Mouse (Mus musculus) intestine, postnatal 0 days (tissue): Measurements from ENCODE around the gene Stac2. TPM values are rescaled to one million over a fixed set of nuclear protein-coding genes. Genes with fewer than 3 reads are reported as not detected.

ENCODE experiments used
- ATAC-seq: fragments of 200-750 bp; cut with Nextera tagmentation; 2 replicates; pipeline ENCODE4 v1.8.0; 2017; ENCODE audit warnings: mild to moderate bottlenecking, moderate TSS enrichment, moderate library complexity
- H3K27ac ChIP-seq: fragments of 300-500 bp; sonication (generic); 2 replicates; pipeline ENCODE4 v1.5.1; 2014; ENCODE audit warnings: mild to moderate bottlenecking, low read depth, low read length, moderate library complexity
- H3K27me3 ChIP-seq: fragments of 300-500 bp; sonication (generic); replicated peaks from 2 replicates; pipeline ENCODE4 v1.6.1; 2014; ENCODE audit warnings: low read length, mixed read lengths; ENCODE audit not compliant: control insufficient read depth, insufficient read depth
- H3K36me3 ChIP-seq: fragments of 300-500 bp; sonication (generic); 2 replicates; pipeline ENCODE4 v1.6.1; 2014; ENCODE audit warnings: mild to moderate bottlenecking, moderate library complexity; ENCODE audit not compliant: control insufficient read depth, insufficient read depth
- H3K4me1 ChIP-seq: fragments of 300-500 bp; sonication (generic); replicated peaks from 2 replicates; pipeline ENCODE4 v1.6.1; 2014; ENCODE audit warnings: antibody characterized with exemption, low read length, mixed read lengths; ENCODE audit not compliant: control insufficient read depth, insufficient read depth
- H3K4me2 ChIP-seq: fragments of 300-500 bp; sonication (generic); replicated peaks from 2 replicates; pipeline ENCODE4 v1.6.1; 2014; ENCODE audit warnings: low read depth, mild to moderate bottlenecking, moderate library complexity
- H3K4me3 ChIP-seq: fragments of 300-500 bp; sonication (generic); 2 replicates; pipeline ENCODE4 v1.5.1; 2014; ENCODE audit warnings: low read depth, low read length
- H3K9ac ChIP-seq: fragments of 300-500 bp; sonication (generic); 2 replicates; pipeline ENCODE4 v1.6.1; 2014; ENCODE audit warnings: mild to moderate bottlenecking, low read depth, low read length
- H3K9me3 ChIP-seq: fragments of 300-500 bp; sonication (generic); 2 replicates; pipeline ENCODE4 v1.6.1; 2016; ENCODE audit warnings: mixed run types; ENCODE audit not compliant: control insufficient read depth
- CTCF ChIP-seq: sonication (generic); IDR thresholded peaks from 2 replicates; pipeline ENCODE4 v1.5.1; 2016; ENCODE audit warnings: low read depth, mild to moderate bottlenecking, control low read depth, antibody characterized with exemption, moderate library complexity
- WGBS: fragments of 180-500 bp; shearing (Covaris S2); extraction: QIAGEN DNeasy Blood & Tissue Kit; methylation state at CpG from one replicate; pipeline ENCODE4 v1.1.7; 2014; 5-methylcytosine and 5-hydroxymethylcytosine counted together
- polyA plus RNA-seq: library from polyadenylated mRNA; unstranded; fragments of >200 nt; fragmentation: Nextera tagmentation; extraction: Ambion mirVana; gene quantifications from 2 replicates; pipeline ENCODE4 v1.2.1, GENCODE M21; 2015

Stac2 gene
- polyA plus RNA-seq, 1 experiment from 2014 or later = 0.13 TPM

DNA sequence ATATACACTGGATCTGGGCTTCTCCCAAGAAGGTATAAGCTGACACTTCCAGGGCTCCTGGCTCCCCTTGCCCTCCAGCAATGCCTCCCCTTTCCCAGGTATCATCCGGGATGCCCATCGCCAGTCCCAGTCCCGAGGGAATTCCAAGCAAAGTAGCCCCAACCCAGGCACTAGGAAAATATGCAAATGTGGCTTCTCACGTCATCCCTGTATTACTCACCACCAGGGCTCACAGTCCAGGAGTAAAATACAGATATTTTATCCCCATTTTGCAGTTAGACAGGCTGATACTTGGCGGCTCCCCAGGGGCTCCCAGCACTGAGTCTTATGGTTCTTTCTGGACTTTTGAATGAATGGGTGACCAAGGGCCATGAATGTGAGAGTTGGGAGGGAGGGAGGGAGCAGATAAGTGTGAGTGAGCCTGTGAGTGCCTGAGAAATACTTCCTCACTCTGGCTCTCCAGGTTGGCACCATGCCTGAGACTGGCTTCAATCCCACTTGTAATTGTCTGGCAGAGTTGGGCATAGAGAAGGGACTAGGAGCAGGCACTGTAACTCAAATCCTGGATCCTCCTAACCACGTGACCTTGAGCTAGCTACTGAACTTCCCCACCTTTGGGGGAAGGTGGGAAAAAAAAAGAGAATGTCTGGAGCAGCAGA, 8.8 kb upstream of the Stac2 start:
- Histone ChIP-seq H3K4me3 (no peak overlapping the region), H3K27ac (no peak overlapping the region), H3K27me3 (peaks cover 5% of the 10 kb centered on the region; the same call in 1 of the 2 replicates), H3K9ac (no peak overlapping the region), H3K36me3 (no peaks in the 10 kb centered on the region), H3K4me2 (no peak overlapping the region), H3K9me3 (no peaks in the 10 kb centered on the region), H3K4me1 (no peaks in the 10 kb centered on the region)
- WGBS = 54% methylated on average over 6 of the region's 6 CpGs
- no peak for ATAC-seq
- TF ChIP-seq CTCF = no peak

- no peak for ATAC-seq
- no peak overlapping the region for H3K9ac ChIP-seq
- H3K9me3 ChIP-seq = no peaks in the 10 kb centered on the region
- H3K4me1 ChIP-seq = no peaks in the 10 kb centered on the region
- no peak overlapping the region for H3K27ac ChIP-seq
- no peak overlapping the region for H3K4me3 ChIP-seq
- H3K4me2 ChIP-seq = no peak overlapping the region
- WGBS = 77% methylated on average over 3 of the region's 3 CpGs
- peaks cover 8% of the 10 kb centered on the region; the same call in 1 of the 2 replicates for H3K27me3 ChIP-seq
- TF ChIP-seq CTCF = no peak
- no peaks in the 10 kb centered on the region for H3K36me3 ChIP-seq
Observed at GRCm38 (mm10) chr11:98061441-98061840, 8.2 kb upstream of the Stac2 start.

GRCm38 (mm10) chr11:98060104-98060692, 6.9 kb upstream of the Stac2 start:
- H3K9me3 ChIP-seq = no peaks in the 10 kb centered on the region
- H3K4me2 ChIP-seq = no peak overlapping the region
- peaks cover 8% of the 10 kb centered on the region; the same call in 1 of the 2 replicates for H3K27me3 ChIP-seq
- no peak for TF ChIP-seq CTCF
- WGBS = 77% methylated on average over 5 of the region's 5 CpGs
- H3K27ac ChIP-seq = no peak overlapping the region
- H3K9ac ChIP-seq = no peak overlapping the region
- no peaks in the 10 kb centered on the region for H3K4me1 ChIP-seq
- no peaks in the 10 kb centered on the region for H3K36me3 ChIP-seq
- no peak for ATAC-seq
- no peak overlapping the region for H3K4me3 ChIP-seq

DNA sequence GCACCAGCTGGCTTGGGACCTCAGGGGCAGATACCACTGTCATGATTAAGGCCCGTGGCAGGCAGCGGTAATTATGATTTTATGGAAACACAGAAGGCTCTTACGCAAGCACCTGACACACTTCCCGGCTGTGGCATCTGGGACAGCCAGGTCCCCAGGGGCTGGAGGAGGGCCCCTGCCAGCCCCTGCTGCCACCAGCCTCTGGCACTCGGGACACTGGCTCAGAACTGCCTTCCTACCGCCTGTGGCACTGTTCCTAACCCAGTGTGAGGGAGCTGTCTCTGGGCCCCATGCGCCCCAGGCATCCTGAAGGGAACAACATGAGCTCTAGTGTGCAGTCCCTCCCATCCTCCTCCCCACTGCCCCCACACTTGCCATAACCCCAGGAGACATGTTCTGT, 6.4 kb upstream of the Stac2 start:
- Histone ChIP-seq H3K27ac (no peak overlapping the region), H3K9me3 (no peaks in the 10 kb centered on the region)

GRCm38 (mm10) chr11:98057998-98058397, 4.7 kb upstream of the Stac2 start:
- no peak overlapping the region for H3K27ac ChIP-seq
- peaks cover 20% of the 10 kb centered on the region for H3K27me3 ChIP-seq
- no peak for TF ChIP-seq CTCF
- H3K4me2 ChIP-seq = no peak overlapping the region
- no peaks in the 10 kb centered on the region for H3K4me1 ChIP-seq
- H3K36me3 ChIP-seq = no peaks in the 10 kb centered on the region
- no peaks in the 10 kb centered on the region for H3K9me3 ChIP-seq
- H3K9ac ChIP-seq = no peak overlapping the region
- ATAC-seq = no peak
- WGBS = 86% methylated on average over 5 of the region's 5 CpGs
- no peak overlapping the region for H3K4me3 ChIP-seq

More for the DNA sequence above, 6.4 kb upstream of the Stac2 start:
- no peak for ATAC-seq
- Histone ChIP-seq H3K4me1 (no peaks in the 10 kb centered on the region), H3K36me3 (no peaks in the 10 kb centered on the region), H3K4me3 (no peak overlapping the region), H3K9ac (no peak overlapping the region), H3K4me2 (no peak overlapping the region), H3K27me3 (peaks cover 8% of the 10 kb centered on the region; the same call in 1 of the 2 replicates)
- 50% methylated on average over 7 of the region's 7 CpGs for WGBS
- no peak for TF ChIP-seq CTCF

DNA sequence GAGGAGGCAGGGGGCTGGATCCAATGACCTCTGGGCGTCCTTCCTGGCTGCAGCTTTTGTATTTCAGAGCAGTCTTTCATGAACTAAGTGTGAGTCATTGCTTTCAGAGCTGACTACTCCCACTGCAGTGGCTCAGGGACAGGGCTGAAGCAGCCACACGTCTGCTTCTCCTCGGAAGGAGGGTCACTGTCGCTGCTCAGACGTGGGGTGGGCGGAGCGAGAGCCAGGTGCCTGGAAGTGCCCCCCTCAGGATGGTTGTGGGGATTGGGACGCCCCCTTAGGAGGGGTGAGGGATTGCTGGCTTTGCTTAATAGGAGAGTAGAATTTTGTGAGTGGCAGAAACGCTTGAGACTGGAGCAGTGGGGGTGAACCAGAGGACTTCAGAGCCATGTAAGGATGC, 4.2 kb upstream of the Stac2 start:
- Histone ChIP-seq H3K4me3 (no peak overlapping the region), H3K27me3 (peaks cover 26% of the 10 kb centered on the region), H3K9me3 (no peaks in the 10 kb centered on the region), H3K4me1 (no peaks in the 10 kb centered on the region), H3K4me2 (no peak overlapping the region), H3K36me3 (no peaks in the 10 kb centered on the region), H3K9ac (no peak overlapping the region), H3K27ac (no peak overlapping the region)
- WGBS = 20% methylated on average over 9 of the region's 9 CpGs
- no peak for TF ChIP-seq CTCF
- ATAC-seq = no peak
